Mouse (Mus musculus) liver, adult 2 months (tissue): ENCODE data around the gene Slc1a3.

Source experiments
- CTCF ChIP-seq: fragments of 200-500 bp; IDR thresholded peaks from 2 replicates; pipeline ENCODE4 v1.5.1; 2011; ENCODE audit warnings: low read depth, low read length, control low read depth
- POLR2A ChIP-seq: fragments of 200-500 bp; IDR thresholded peaks from 2 replicates; pipeline ENCODE4 v1.6.1; 2011; ENCODE audit warnings: low read length, control low read depth; ENCODE audit not compliant: insufficient read depth; ENCODE audit errors: extremely low read depth

- TF ChIP-seq CTCF (no peak), POLR2A (no peak)
Measured at GRCm38 (mm10) chr15:8672532-8672931, 38.0 kb downstream of the Slc1a3 start.
